Mouse (Mus musculus): ENCODE measurements around the gene Gsx2. TPM values are rescaled to one million over a fixed set of nuclear protein-coding genes. Genes with fewer than 3 reads are reported as not detected.

Gene Gsx2
- polyA plus RNA-seq, 1 experiment, result not detected

DNA sequence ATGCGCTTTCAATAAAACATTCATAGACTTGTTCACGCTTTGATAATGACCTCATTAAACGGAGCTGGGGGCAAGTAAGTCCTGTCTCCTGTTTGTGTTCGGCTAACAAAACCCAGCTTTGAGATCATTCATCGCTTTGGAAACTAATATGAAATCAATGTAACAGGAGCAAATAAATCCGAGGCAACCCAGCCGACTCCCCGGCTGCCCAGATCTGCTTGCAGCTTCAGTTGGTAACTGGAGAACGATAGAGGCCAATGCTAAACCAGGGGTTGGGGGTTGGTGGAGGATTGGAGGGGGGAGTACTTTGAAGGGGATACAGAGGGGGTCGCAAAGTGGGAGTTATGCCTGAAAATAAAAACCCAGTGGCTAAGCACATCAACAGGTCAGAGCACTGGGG is 3.5 kb upstream of the Gsx2 start:
- WGBS, result 10% methylated on average over 10 of the region's 10 CpGs

DNA sequence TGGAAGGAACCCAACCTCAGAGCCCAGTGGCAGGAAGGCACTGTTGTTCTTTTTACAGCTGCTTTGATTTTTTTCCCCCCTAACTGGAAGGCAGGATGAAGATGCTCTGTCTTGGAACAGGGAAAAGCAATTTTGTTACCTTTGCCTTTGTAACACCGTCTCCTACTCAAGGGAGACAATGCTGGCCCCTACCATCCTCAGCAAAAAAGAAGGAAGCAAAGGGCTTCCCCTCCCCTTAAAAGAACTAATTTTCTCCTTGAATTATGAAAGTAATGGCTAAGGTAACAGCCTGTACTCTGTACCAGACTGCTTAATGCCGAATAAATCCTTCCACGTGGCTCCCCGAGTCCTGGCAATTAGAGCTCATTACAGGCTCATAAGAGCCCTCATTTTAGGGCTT is 2.9 kb upstream of the Gsx2 start:
- Histone ChIP-seq H3K4me3 (ENCODE audit: insufficient read depth, low read depth, low read length) (no peak overlapping the region), H3K4me1 (ENCODE audit: control insufficient read depth, insufficient read depth, low read length) (no peaks in the 10 kb centered on the region), H3K27me3 (replicated peaks; ENCODE audit: control insufficient read depth, insufficient read depth, low read length) (peaks cover 7% of the 10 kb centered on the region), H3K36me3 (ENCODE audit: control insufficient read depth, insufficient read depth, low read length) (no peaks in the 10 kb centered on the region), H3K27ac (ENCODE audit: insufficient read depth, low read depth, low read length) (no peak overlapping the region)
- DNase-seq, result no peak
- TF ChIP-seq CTCF (conservative IDR thresholded peaks at IDR 0.05; ENCODE audit: insufficient read depth, insufficient read length, low read depth, low read length) (no peak), POLR2A (IDR thresholded peaks at IDR 0.05; ENCODE audit: low read depth, low read length) (no peak)
- WGBS, result 22% methylated on average over 4 of the region's 4 CpGs

More for the DNA sequence above, 3.5 kb upstream of the Gsx2 start:
- Histone ChIP-seq H3K27ac (ENCODE audit: insufficient read depth, low read depth, low read length) (no peak overlapping the region), H3K36me3 (ENCODE audit: control insufficient read depth, insufficient read depth, low read length) (no peaks in the 10 kb centered on the region), H3K27me3 (replicated peaks; ENCODE audit: control insufficient read depth, insufficient read depth, low read length) (peaks cover 7% of the 10 kb centered on the region), H3K4me3 (ENCODE audit: insufficient read depth, low read depth, low read length) (no peak overlapping the region), H3K4me1 (ENCODE audit: control insufficient read depth, insufficient read depth, low read length) (no peaks in the 10 kb centered on the region)
- DNase-seq, result no peak
- TF ChIP-seq CTCF (conservative IDR thresholded peaks at IDR 0.05; ENCODE audit: insufficient read depth, insufficient read length, low read depth, low read length) (no peak), POLR2A (IDR thresholded peaks at IDR 0.05; ENCODE audit: low read depth, low read length) (no peak)

DNA sequence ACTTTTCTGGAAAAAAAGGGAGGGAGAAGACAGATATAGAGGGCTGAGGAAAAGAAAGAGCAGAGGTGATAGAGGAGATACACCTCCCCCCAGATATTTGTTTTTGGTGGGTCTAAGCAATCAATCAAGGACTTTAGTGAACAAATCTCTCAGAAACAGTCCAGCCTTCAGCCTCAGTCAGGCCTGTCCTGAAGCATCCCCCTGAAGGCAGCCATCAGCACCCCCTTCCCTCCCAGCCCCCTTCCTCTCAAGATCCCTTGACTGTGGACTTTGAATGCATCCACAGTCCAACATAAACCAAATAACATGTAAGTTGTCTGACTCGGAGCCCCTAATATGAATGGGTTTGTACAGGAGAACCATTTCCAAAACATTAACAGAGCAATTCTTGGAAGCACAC is 2.2 kb upstream of the Gsx2 start:
- no peak for DNase-seq
- Histone ChIP-seq H3K4me1 (ENCODE audit: control insufficient read depth, insufficient read depth, low read length) (no peaks in the 10 kb centered on the region), H3K27me3 (replicated peaks; ENCODE audit: control insufficient read depth, insufficient read depth, low read length) (peaks cover 7% of the 10 kb centered on the region), H3K4me3 (ENCODE audit: insufficient read depth, low read depth, low read length) (no peak overlapping the region), H3K27ac (ENCODE audit: insufficient read depth, low read depth, low read length) (no peak overlapping the region), H3K36me3 (ENCODE audit: control insufficient read depth, insufficient read depth, low read length) (no peaks in the 10 kb centered on the region)
- TF ChIP-seq POLR2A (IDR thresholded peaks at IDR 0.05; ENCODE audit: low read depth, low read length), result no peak
- TF ChIP-seq CTCF (conservative IDR thresholded peaks at IDR 0.05; ENCODE audit: insufficient read depth, insufficient read length, low read depth, low read length), result no peak
- 37% methylated on average over 1 of the region's 1 CpGs for WGBS

DNA sequence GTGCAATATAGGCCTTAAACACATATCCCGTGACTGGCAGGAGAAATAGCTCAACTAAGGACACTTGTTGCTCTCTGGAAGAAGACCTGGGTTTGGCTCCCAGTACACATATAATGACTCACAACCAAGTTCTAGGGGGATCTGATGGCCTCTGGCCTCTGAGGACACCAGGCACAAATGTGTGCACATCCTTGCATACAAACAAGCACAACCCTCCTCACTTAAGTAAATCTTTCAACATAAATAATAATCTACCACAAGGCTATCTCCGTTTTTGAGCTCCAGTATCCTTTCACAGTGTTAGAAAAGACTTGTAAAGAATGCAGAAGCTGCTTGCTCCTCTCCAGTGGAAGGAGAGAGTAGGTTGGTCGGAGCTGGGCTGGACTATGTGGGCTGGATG is 1.7 kb upstream of the Gsx2 start:
- H3K36me3 ChIP-seq (ENCODE audit: control insufficient read depth, insufficient read depth, low read length), result no peaks in the 10 kb centered on the region
- no peak overlapping the region for H3K4me3 ChIP-seq (ENCODE audit: insufficient read depth, low read depth, low read length)
- 35% methylated on average over 3 of the region's 3 CpGs for WGBS
- H3K27me3 ChIP-seq (replicated peaks; ENCODE audit: control insufficient read depth, insufficient read depth, low read length), result peaks cover 7% of the 10 kb centered on the region
- no peak for TF ChIP-seq POLR2A (IDR thresholded peaks at IDR 0.05; ENCODE audit: low read depth, low read length)
- TF ChIP-seq CTCF (conservative IDR thresholded peaks at IDR 0.05; ENCODE audit: insufficient read depth, insufficient read length, low read depth, low read length), result no peak
- H3K27ac ChIP-seq (ENCODE audit: insufficient read depth, low read depth, low read length), result no peak overlapping the region
- no peaks in the 10 kb centered on the region for H3K4me1 ChIP-seq (ENCODE audit: control insufficient read depth, insufficient read depth, low read length)
- DNase-seq, result no peak

DNA sequence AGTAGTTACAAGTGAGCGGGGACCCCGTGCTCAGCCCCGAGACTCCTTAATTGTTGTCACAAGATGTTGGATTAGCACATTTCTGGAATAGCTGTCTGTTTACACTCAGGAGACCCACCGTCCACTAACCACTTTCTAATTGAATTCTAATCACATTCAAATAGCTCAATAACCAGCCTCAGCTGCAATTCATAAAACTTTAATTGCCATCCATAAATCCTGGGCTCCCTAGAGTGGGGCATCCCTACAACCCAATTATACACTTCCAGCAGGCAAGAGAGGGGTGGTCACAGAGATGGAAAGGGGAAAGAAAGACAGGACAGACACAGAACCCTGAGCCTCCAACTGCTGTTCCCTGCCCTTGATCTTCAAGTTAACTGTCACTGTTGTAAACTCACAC is 1.3 kb upstream of the Gsx2 start:
- TF ChIP-seq CTCF (conservative IDR thresholded peaks at IDR 0.05; ENCODE audit: insufficient read depth, insufficient read length, low read depth, low read length) (no peak), POLR2A (IDR thresholded peaks at IDR 0.05; ENCODE audit: low read depth, low read length) (no peak)
- H3K27me3 ChIP-seq (replicated peaks; ENCODE audit: control insufficient read depth, insufficient read depth, low read length), result peaks cover 7% of the 10 kb centered on the region
- no peaks in the 10 kb centered on the region for H3K36me3 ChIP-seq (ENCODE audit: control insufficient read depth, insufficient read depth, low read length)
- DNase-seq, result no peak
- H3K4me1 ChIP-seq (ENCODE audit: control insufficient read depth, insufficient read depth, low read length), result no peaks in the 10 kb centered on the region
- WGBS, result 21% methylated on average over 4 of the region's 4 CpGs
- H3K27ac ChIP-seq (ENCODE audit: insufficient read depth, low read depth, low read length), result no peak overlapping the region
- H3K4me3 ChIP-seq (ENCODE audit: insufficient read depth, low read depth, low read length), result no peak overlapping the region

DNA sequence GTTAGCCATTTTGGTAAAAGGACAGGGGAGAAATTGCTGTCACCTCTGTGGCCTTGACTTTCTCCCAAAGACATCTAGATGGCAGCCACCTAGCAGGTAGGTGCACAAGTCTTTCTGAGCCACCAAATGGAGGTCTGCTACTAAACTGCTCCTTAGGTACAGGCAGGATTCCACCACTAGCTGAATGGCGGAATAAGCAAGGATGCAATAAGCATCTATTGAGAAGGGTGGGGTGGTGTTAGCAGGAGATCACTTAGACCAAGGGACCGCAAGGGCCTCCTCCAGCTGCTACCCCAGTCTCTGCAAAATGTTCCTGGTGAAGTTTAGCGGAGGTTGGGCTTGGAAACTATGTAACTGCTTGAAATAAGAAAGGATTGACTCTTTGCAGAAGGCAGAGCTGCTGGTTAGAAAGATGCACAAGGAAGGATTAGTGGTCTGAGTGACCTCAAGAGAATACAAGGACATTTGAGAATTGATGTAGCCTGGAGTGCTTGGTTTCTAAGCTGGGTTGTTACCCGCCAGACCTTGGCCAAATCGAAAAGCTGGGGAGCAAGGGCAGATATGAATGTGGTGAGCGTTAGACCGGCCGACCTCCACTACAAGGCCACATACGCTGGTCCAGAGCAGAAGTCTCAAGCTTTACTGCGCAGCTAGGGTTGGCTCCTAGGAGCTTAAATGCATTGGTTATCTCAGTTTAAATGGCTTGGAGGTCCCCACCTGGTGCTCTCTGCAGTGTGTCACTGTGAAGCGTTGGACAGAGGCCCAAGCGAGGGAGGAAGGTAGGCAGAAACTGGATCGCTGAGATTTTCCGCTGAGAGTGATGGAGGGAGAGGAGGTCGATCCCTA is 641 bp upstream of the Gsx2 start:
- no peak overlapping the region for H3K27ac ChIP-seq (ENCODE audit: insufficient read depth, low read depth, low read length)
- TF ChIP-seq CTCF (conservative IDR thresholded peaks at IDR 0.05; ENCODE audit: insufficient read depth, insufficient read length, low read depth, low read length) (no peak), POLR2A (IDR thresholded peaks at IDR 0.05; ENCODE audit: low read depth, low read length) (no peak)
- H3K4me3 ChIP-seq (ENCODE audit: insufficient read depth, low read depth, low read length), result no peak overlapping the region
- peaks cover 7% of the 10 kb centered on the region for H3K27me3 ChIP-seq (replicated peaks; ENCODE audit: control insufficient read depth, insufficient read depth, low read length)
- H3K36me3 ChIP-seq (ENCODE audit: control insufficient read depth, insufficient read depth, low read length), result no peaks in the 10 kb centered on the region
- no peak for DNase-seq
- 24% methylated on average over 15 of the region's 15 CpGs for WGBS
- no peaks in the 10 kb centered on the region for H3K4me1 ChIP-seq (ENCODE audit: control insufficient read depth, insufficient read depth, low read length)

DNA sequence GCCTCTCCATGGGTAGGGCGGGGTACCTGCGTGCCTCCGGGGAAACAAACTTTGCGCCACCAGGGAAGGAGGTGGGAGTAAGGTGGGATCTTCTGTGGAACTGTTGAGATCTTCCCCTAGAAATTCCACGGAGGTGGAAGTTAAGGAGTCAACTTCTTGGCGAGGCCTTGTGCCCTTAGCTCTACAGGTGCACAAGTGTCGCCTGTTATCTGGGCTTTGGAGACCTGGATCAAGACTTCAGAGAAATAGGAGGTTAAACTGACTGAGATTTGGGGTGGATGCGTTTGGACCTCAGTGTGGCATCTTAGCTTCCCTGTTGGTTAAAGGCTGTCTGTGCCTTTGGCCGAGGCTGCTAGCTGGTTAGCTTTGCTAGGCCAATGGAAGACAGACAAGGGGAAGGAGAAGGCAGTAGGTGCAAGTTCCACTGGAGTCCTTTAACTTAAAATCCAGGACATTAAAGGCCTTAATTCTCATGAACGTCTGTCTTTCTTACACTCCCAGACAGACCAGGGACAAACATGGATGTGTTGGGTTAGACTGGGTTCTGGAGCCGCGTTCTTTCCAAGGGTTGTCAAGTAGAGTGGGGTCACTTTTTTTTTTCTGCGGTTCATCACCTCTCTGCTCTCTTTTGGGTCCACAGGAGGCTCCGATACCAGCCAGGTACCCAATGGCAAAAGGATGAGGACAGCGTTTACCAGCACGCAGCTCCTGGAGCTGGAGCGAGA is 1.1 kb downstream of the Gsx2 start:
- H3K27ac ChIP-seq (ENCODE audit: insufficient read depth, low read depth, low read length), result no peak overlapping the region
- H3K4me3 ChIP-seq (ENCODE audit: insufficient read depth, low read depth, low read length), result no peak overlapping the region
- H3K36me3 ChIP-seq (ENCODE audit: control insufficient read depth, insufficient read depth, low read length), result no peaks in the 10 kb centered on the region
- TF ChIP-seq POLR2A (IDR thresholded peaks at IDR 0.05; ENCODE audit: low read depth, low read length) (no peak), CTCF (conservative IDR thresholded peaks at IDR 0.05; ENCODE audit: insufficient read depth, insufficient read length, low read depth, low read length) (no peak)
- 4% methylated on average over 17 of the region's 17 CpGs for WGBS
- no peak for DNase-seq
- no peaks in the 10 kb centered on the region for H3K4me1 ChIP-seq (ENCODE audit: control insufficient read depth, insufficient read depth, low read length)
- peaks cover 4% of the 10 kb centered on the region; the same call in 1 of the 2 replicates for H3K27me3 ChIP-seq (replicated peaks; ENCODE audit: control insufficient read depth, insufficient read depth, low read length)

Data from kidney, adult 2 months (tissue).